Mouse (Mus musculus) heart, embryonic 11.5 days (tissue): ENCODE data around the gene Alkbh4. TPM values are rescaled to one million over a fixed set of nuclear protein-coding genes. Genes with fewer than 3 reads are reported as not detected.

ENCODE experiments used
- ATAC-seq: fragments of 200-750 bp; cut with Nextera tagmentation; replicated peaks from 2 replicates; pipeline ENCODE4 v1.8.0; 2017; ENCODE audit warnings: moderate library complexity; ENCODE audit not compliant: insufficient number of reproducible peaks, low FRiP score, low TSS enrichment
- H3K27ac ChIP-seq: fragments of 300-500 bp; sonication (generic); 2 replicates; pipeline ENCODE4 v1.5.1; 2014; ENCODE audit warnings: mild to moderate bottlenecking, low read depth, low read length
- H3K27me3 ChIP-seq: fragments of 300-500 bp; sonication (generic); 2 replicates; pipeline ENCODE4 v1.6.1; 2014; ENCODE audit warnings: mild to moderate bottlenecking, low read length, mixed read lengths; ENCODE audit not compliant: control insufficient read depth, insufficient read depth
- H3K36me3 ChIP-seq: fragments of 300-500 bp; sonication (generic); 2 replicates; pipeline ENCODE4 v1.6.1; 2014; ENCODE audit warnings: mild to moderate bottlenecking, low read length, moderate library complexity, mixed read lengths; ENCODE audit not compliant: control insufficient read depth, insufficient read depth
- H3K4me1 ChIP-seq: fragments of 300-500 bp; sonication (generic); 2 replicates; pipeline ENCODE4 v1.6.1; 2014; ENCODE audit warnings: low read length; ENCODE audit not compliant: control insufficient read depth, insufficient read depth
- H3K4me2 ChIP-seq: fragments of 300-500 bp; sonication (generic); 2 replicates; pipeline ENCODE4 v1.6.1; 2014; ENCODE audit warnings: mild to moderate bottlenecking, moderate library complexity
- H3K4me3 ChIP-seq: fragments of 300-500 bp; sonication (generic); 2 replicates; pipeline ENCODE4 v1.5.1; 2014; ENCODE audit warnings: low read depth, low read length
- H3K9ac ChIP-seq: fragments of 300-500 bp; sonication (generic); 2 replicates; pipeline ENCODE4 v1.6.1; 2014; ENCODE audit warnings: mild to moderate bottlenecking, low read depth, low read length, moderate library complexity
- H3K9me3 ChIP-seq: fragments of 300-500 bp; sonication (generic); replicated peaks from 2 replicates; pipeline ENCODE4 v1.6.1; 2016; ENCODE audit warnings: low read length; ENCODE audit not compliant: control insufficient read depth
- WGBS: fragments of 180-500 bp; shearing (Covaris S2); extraction: QIAGEN DNeasy Blood & Tissue Kit; methylation state at CpG from one replicate; pipeline ENCODE4 v1.1.7; 2014; ENCODE audit not compliant: insufficient replicate concordance; 5-methylcytosine and 5-hydroxymethylcytosine counted together
- polyA plus RNA-seq: library from polyadenylated mRNA; unstranded; fragments of >200 nt; fragmentation: Nextera tagmentation; extraction: Ambion mirVana; gene quantifications from 2 replicates; pipeline ENCODE4 v1.2.1, GENCODE M21; 2014

Alkbh4 gene
- polyA plus RNA-seq, 1 experiment from 2014 or later = 16.7 TPM

DNA sequence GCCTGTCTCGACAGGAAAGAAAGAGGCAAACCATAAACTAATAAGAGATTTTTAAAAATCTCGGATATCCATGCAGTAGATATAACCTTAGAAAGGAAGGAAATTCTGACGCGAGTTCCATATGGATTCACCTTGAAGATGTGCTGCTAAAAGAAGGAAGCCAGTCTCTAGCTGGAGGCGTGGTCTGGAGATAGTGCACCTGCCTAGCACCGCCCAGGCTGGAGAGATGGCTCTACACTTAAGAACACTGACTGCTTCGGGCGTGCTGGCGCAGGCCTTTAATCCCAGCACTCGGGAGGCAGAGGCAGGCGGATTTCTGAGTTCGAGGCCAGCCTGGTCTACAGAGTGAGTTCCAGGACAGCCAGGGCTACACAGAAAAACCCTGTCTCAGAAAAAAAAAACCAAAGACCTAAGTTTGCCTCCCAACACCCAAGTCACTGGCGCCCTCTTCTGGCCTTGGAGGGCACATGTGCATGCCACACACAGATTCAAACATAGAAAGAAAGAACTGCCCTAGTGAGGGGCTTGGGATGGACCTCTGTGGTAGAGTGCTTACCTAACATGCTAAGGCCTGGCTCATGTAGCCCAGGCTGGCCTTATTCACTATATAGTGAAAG lies 1.8 kb downstream of the Alkbh4 start:
- 67% methylated on average over 13 of the region's 13 CpGs for WGBS
- Histone ChIP-seq H3K27ac (no peak overlapping the region), H3K36me3 (peaks cover 19% of the 10 kb centered on the region), H3K4me2 (no peak overlapping the region), H3K27me3 (no peaks in the 10 kb centered on the region), H3K4me1 (peaks cover 7% of the 10 kb centered on the region), H3K9ac (no peak overlapping the region), H3K9me3 (no peaks in the 10 kb centered on the region), H3K4me3 (no peak overlapping the region)
- no peak for ATAC-seq

DNA sequence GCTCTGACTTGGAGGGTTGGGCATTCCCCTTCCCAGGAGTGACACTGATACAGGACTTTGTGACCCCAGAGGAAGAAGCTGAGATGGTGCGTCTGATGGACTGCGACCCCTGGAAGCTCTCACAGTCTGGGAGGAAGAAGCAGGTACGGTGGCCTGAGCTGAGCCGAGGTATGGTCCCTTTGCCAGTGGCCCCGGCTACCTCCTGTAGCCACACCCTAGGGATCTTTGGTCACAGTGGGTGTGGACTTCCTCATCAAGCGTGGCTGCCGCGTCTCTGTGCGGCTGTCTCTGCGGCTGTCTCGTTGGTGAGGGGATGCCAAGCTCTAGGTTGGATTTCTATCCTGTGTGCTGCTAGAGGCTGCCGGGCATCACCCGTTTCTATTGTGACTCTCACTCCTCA lies 3.4 kb downstream of the Alkbh4 start:
- no peaks in the 10 kb centered on the region for H3K9me3 ChIP-seq
- H3K4me2 ChIP-seq = no peak overlapping the region
- WGBS = 91% methylated on average over 13 of the region's 13 CpGs
- H3K36me3 ChIP-seq = peaks cover 19% of the 10 kb centered on the region
- no peak for ATAC-seq
- H3K9ac ChIP-seq = no peak overlapping the region
- H3K27me3 ChIP-seq = no peaks in the 10 kb centered on the region
- no peak overlapping the region for H3K27ac ChIP-seq
- peaks cover 7% of the 10 kb centered on the region for H3K4me1 ChIP-seq
- H3K4me3 ChIP-seq = no peak overlapping the region

DNA sequence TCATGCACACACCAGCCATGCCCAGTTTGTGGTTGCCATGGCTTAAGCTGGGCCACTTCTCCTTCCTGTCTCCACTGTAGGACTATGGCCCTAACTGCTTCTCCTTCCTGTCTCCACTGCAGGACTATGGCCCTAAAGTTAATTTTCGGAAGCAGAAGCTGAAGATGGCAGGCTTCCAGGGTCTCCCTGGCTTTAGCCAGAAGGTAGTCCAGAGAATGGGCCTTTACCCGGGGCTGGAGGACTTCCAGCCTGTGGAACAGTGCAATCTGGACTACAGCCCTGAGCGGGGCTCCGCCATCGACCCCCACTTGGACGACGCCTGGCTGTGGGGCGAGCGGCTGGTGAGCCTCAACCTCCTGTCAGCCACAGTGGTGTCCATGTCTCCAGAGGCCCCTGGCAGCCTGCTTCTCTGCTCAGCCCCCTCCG lies 4.1 kb downstream of the Alkbh4 start:
- no peak overlapping the region for H3K4me3 ChIP-seq
- H3K9ac ChIP-seq = no peak overlapping the region
- peaks cover 19% of the 10 kb centered on the region for H3K36me3 ChIP-seq
- 90% methylated on average over 10 of the region's 10 CpGs for WGBS
- H3K4me2 ChIP-seq = no peak overlapping the region
- H3K4me1 ChIP-seq = peaks cover 7% of the 10 kb centered on the region
- no peak for ATAC-seq
- H3K27me3 ChIP-seq = no peaks in the 10 kb centered on the region
- H3K9me3 ChIP-seq = no peaks in the 10 kb centered on the region
- H3K27ac ChIP-seq = no peak overlapping the region

DNA sequence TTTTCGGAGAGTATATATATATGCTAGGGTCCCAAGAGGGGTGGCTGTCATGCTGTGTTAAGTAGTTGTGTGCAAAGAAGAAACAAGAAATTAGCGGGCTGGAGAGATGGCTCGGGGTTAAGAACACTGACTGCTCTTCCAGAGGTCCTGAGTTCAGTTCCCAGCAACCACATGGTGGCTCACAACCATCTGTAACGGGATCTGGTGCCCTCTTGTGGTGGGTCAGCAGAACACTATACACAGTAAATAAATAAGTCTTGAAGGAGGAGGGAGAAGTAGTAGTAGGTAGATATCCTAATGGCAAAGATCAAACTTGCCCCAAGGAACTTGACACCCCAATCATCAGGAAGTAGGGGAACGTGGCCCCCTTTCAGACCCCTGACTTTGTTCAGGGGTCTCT lies 6.8 kb downstream of the Alkbh4 start:
- no peaks in the 10 kb centered on the region for H3K4me1 ChIP-seq
- H3K27me3 ChIP-seq = no peaks in the 10 kb centered on the region
- H3K27ac ChIP-seq = no peak overlapping the region
- ATAC-seq = no peak
- H3K4me2 ChIP-seq = no peak overlapping the region
- peaks cover 19% of the 10 kb centered on the region for H3K36me3 ChIP-seq
- H3K9ac ChIP-seq = no peak overlapping the region
- no peak overlapping the region for H3K4me3 ChIP-seq
- 86% methylated on average over 5 of the region's 5 CpGs for WGBS
- no peaks in the 10 kb centered on the region for H3K9me3 ChIP-seq

DNA sequence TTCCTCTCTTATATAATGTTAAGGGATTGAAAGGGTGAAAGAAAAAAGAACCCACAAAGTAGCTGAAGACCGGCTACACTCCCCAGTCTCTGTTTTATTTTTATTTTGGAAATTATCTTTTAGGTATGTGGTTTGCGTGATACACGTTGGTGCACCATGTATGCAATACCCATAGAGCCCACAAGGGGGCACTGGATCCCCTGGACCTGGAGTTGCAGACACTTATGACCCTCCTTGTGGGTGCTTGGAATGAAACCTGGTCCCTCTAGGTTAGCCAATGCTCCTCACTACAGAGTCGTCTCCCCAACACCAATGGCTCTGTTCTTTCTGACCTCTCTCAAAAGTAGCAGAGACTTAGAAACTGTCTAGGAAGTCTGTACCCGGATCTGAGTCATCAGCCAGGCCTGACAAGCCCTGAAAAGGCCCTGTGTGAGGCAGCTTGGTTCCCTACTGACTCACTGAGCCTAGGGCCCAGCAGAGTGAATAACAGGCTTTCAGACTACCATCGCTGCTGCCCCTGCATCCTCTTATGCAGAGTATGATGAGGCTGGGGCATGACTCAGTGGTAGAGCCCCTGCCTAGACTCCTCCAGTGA lies 7.3 kb downstream of the Alkbh4 start:
- WGBS = 88% methylated on average over 6 of the region's 6 CpGs
- H3K9ac ChIP-seq = no peak overlapping the region
- no peak overlapping the region for H3K27ac ChIP-seq
- no peak overlapping the region for H3K4me2 ChIP-seq
- H3K4me3 ChIP-seq = no peak overlapping the region
- H3K27me3 ChIP-seq = no peaks in the 10 kb centered on the region
- no peak for ATAC-seq
- H3K4me1 ChIP-seq = no peaks in the 10 kb centered on the region
- no peaks in the 10 kb centered on the region for H3K9me3 ChIP-seq
- H3K36me3 ChIP-seq = peaks cover 19% of the 10 kb centered on the region

DNA sequence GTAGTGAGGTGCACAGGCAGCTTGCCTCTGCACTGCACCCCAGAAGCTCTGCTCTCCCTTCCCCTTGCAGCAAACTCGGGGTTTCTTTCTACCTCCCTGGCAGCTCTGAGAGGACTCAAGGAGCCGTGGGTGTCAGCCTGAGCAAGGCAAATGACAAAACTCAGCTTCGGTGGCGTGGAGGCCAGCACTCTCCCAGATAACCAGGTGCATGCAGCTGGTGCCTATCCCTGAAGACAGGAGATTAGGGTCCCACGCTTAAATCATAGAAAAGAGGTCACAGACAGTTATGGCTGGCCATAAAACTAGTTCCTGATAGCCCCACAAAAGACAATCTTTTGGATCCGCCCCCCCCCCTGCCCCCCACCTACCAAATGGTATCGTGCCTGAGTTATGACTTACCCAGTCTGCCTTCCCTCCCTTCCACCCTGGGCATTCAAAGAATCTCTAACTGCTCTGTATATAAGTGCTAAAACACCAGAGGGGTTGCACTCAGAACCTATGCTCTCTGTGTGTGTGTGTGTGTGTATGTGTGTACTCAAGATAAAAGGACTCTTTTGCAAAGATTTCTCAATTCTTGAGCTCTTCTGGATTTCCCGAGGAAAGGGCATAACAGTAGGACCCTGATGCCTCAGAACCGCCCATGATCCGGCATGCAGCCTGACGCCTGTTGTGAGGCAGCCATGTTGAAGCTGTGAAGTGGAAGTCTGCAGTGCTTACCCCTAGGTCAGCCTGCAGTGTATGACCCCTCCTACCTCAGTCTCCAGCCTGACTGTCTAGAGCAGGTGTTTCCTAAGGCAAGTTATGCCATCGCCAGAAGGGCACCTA lies 8.9 kb downstream of the Alkbh4 start:
- 70% methylated on average over 12 of the region's 12 CpGs for WGBS
- Histone ChIP-seq H3K4me3 (no peak overlapping the region), H3K9ac (no peak overlapping the region), H3K27me3 (no peaks in the 10 kb centered on the region), H3K9me3 (no peaks in the 10 kb centered on the region), H3K36me3 (peaks cover 16% of the 10 kb centered on the region), H3K4me1 (no peaks in the 10 kb centered on the region), H3K27ac (no peak overlapping the region), H3K4me2 (no peak overlapping the region)
- no peak for ATAC-seq

- H3K4me2 ChIP-seq = no peak overlapping the region
- H3K4me1 ChIP-seq = no peaks in the 10 kb centered on the region
- H3K27me3 ChIP-seq = no peaks in the 10 kb centered on the region
- no peak overlapping the region for H3K27ac ChIP-seq
- no peaks in the 10 kb centered on the region for H3K9me3 ChIP-seq
- H3K36me3 ChIP-seq = no peaks in the 10 kb centered on the region
- 88% methylated on average over 1 of the region's 1 CpGs for WGBS
- no peak for ATAC-seq
- no peak overlapping the region for H3K4me3 ChIP-seq
- H3K9ac ChIP-seq = no peak overlapping the region
Observed at GRCm38 (mm10) chr5:136146936-136147335, 11.0 kb downstream of the Alkbh4 start.

DNA sequence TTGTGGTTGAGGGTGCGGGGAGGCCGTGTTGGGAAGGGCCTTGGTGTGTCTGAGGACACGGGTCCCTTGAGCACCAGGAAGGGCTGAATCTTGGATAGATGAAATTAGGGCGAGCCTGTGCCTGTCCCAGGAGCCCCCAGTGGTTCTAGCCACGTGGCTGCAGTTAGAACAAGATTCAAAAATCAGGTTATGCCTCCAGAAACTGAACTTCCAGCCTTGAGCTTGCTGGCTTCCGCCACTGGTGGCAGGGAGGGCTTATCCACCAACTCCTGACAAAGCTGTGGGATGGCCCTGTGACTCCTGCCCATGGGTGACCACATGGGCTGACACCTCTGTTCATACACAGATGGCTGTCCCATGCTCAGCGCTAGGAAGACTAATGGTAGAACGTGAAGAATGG lies 11.8 kb downstream of the Alkbh4 start:
- Histone ChIP-seq H3K27me3 (no peaks in the 10 kb centered on the region), H3K9ac (no peak overlapping the region), H3K36me3 (no peaks in the 10 kb centered on the region), H3K9me3 (no peaks in the 10 kb centered on the region), H3K4me2 (no peak overlapping the region), H3K4me1 (no peaks in the 10 kb centered on the region), H3K27ac (no peak overlapping the region), H3K4me3 (no peak overlapping the region)
- no peak for ATAC-seq
- 66% methylated on average over 8 of the region's 8 CpGs for WGBS
